Mouse (Mus musculus) stomach, embryonic 14.5 days (tissue): ENCODE data around the gene Irf4. TPM values are rescaled to one million over a fixed set of nuclear protein-coding genes. Genes with fewer than 3 reads are reported as not detected.

Source experiments
- ATAC-seq: fragments of 200-750 bp; cut with Nextera tagmentation; 2 replicates; pipeline ENCODE4 v1.8.0; 2017; ENCODE audit warnings: low read depth, moderate TSS enrichment; ENCODE audit not compliant: insufficient number of reproducible peaks, insufficient read depth, low FRiP score
- H3K27ac ChIP-seq: fragments of 300-500 bp; sonication (generic); 2 replicates; pipeline ENCODE4 v1.5.1; 2014; ENCODE audit warnings: mild to moderate bottlenecking, low read length, moderate library complexity, mixed read lengths
- H3K27me3 ChIP-seq: fragments of 300-500 bp; sonication (generic); 2 replicates; pipeline ENCODE4 v1.6.1; 2014; ENCODE audit warnings: low read length, control low read depth, mixed read lengths; ENCODE audit not compliant: control insufficient read depth, insufficient read depth
- H3K36me3 ChIP-seq: fragments of 300-500 bp; sonication (generic); 2 replicates; pipeline ENCODE4 v1.6.1; 2014; ENCODE audit warnings: mild to moderate bottlenecking, control low read depth, low read length, moderate library complexity, mixed read lengths; ENCODE audit not compliant: control insufficient read depth, insufficient read depth
- H3K4me1 ChIP-seq: fragments of 300-500 bp; sonication (generic); 2 replicates; pipeline ENCODE4 v1.6.1; 2014; ENCODE audit warnings: low read length, control low read depth, mixed read lengths; ENCODE audit not compliant: control insufficient read depth, insufficient read depth
- H3K4me2 ChIP-seq: fragments of 300-500 bp; sonication (generic); replicated peaks from 2 replicates; pipeline ENCODE4 v1.6.1; 2014; ENCODE audit warnings: low read depth, low read length, control low read depth
- H3K4me3 ChIP-seq: fragments of 300-500 bp; sonication (generic); 2 replicates; pipeline ENCODE4 v1.5.1; 2014; ENCODE audit warnings: low read depth, low read length, control low read depth
- H3K9ac ChIP-seq: fragments of 300-500 bp; sonication (generic); replicated peaks from 2 replicates; pipeline ENCODE4 v1.6.1; 2014; ENCODE audit warnings: low read depth, mild to moderate bottlenecking, control low read depth, low read length, moderate library complexity, mixed read lengths
- H3K9me3 ChIP-seq: fragments of 300-500 bp; sonication (generic); 2 replicates; pipeline ENCODE4 v1.6.1; 2016; ENCODE audit warnings: low read depth, low read length, control low read depth; ENCODE audit not compliant: control insufficient read depth
- WGBS: fragments of 180-500 bp; shearing (Covaris S2); extraction: QIAGEN DNeasy Blood & Tissue Kit; methylation state at CpG from one replicate; pipeline ENCODE4 v1.1.7; 2014; 5-methylcytosine and 5-hydroxymethylcytosine counted together
- polyA plus RNA-seq: library from polyadenylated mRNA; unstranded; fragments of >200 nt; fragmentation: Nextera tagmentation; extraction: Ambion mirVana; gene quantifications from 2 replicates; pipeline ENCODE4 v1.2.1, GENCODE M21; 2014

Gene Irf4
- polyA plus RNA-seq, 1 experiment from 2014 or later: 0.10 TPM

- H3K9ac ChIP-seq: no peak overlapping the region
- no peak overlapping the region for H3K4me3 ChIP-seq
- H3K27me3 ChIP-seq: peaks cover 17% of the 10 kb centered on the region
- no peaks in the 10 kb centered on the region for H3K9me3 ChIP-seq
- H3K36me3 ChIP-seq: no peaks in the 10 kb centered on the region
- H3K27ac ChIP-seq: no peak overlapping the region
- no peak overlapping the region for H3K4me2 ChIP-seq
- H3K4me1 ChIP-seq: peaks cover under 1% of the 10 kb centered on the region; the same call in 1 of the 2 replicates
- 70% methylated on average over 7 of the region's 7 CpGs for WGBS
- ATAC-seq: no peak
Measured at GRCm38 (mm10) chr13:30745121-30745520, 3.9 kb upstream of the Irf4 start.

- H3K4me1 ChIP-seq: peaks cover 3% of the 10 kb centered on the region; the same call in 1 of the 2 replicates
- 80% methylated on average over 5 of the region's 5 CpGs for WGBS
- H3K27me3 ChIP-seq: peaks cover 27% of the 10 kb centered on the region
- H3K9ac ChIP-seq: no peak overlapping the region
- H3K4me3 ChIP-seq: no peak overlapping the region
- no peak for ATAC-seq
- H3K36me3 ChIP-seq: no peaks in the 10 kb centered on the region
- no peak overlapping the region for H3K4me2 ChIP-seq
- H3K27ac ChIP-seq: no peak overlapping the region
- no peaks in the 10 kb centered on the region for H3K9me3 ChIP-seq
Measured at GRCm38 (mm10) chr13:30747068-30747467, 2.0 kb upstream of the Irf4 start.

DNA sequence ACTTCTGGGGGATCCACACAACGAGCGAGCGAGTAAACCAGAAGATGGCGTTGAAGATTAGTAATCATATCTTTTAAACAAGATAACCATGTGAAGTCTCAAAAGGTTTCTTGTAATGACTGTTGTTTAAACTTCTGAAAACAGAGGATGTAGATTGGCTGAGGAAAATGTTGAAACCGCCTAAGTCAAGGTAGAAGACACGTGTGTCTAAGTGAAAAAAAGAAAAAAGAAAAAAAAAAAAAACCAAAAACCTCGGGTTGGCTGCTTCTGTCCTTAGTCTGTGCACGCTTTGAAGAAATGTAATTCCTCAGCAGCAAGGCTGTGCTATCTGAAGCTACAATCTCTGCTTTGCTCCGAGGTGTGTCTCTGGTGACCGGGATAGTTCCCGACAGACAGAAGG, 1.5 kb upstream of the Irf4 start:
- Histone ChIP-seq H3K27ac (no peak overlapping the region), H3K4me2 (no peak overlapping the region), H3K4me3 (no peak overlapping the region), H3K4me1 (peaks cover 3% of the 10 kb centered on the region; the same call in 1 of the 2 replicates), H3K36me3 (no peaks in the 10 kb centered on the region), H3K9me3 (no peaks in the 10 kb centered on the region), H3K9ac (no peak overlapping the region), H3K27me3 (peaks cover 27% of the 10 kb centered on the region)
- 63% methylated on average over 11 of the region's 11 CpGs for WGBS
- ATAC-seq: no peak

DNA sequence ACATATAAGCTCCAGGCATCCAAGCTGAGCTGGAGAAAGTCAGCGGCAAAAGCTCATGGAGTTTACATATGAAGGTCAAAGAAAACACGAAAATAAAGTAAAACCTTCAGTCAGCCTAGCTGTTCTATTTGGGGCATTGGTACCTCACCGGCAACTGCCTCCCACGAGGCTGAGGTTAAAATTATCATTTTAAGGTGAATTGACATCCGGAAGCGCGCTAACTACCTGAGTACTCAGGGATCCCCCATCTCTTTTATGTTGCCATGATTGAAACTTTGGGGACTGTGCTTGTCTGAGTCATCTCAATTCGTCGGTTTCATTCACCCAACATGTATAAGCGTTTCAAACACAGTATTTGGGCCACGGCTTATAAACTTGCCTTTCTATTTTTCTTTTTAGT, 705 bp upstream of the Irf4 start:
- peaks cover 30% of the 10 kb centered on the region for H3K27me3 ChIP-seq
- H3K36me3 ChIP-seq: no peaks in the 10 kb centered on the region
- 52% methylated on average over 11 of the region's 11 CpGs for WGBS
- H3K4me1 ChIP-seq: peaks cover 3% of the 10 kb centered on the region; the same call in 1 of the 2 replicates
- H3K4me3 ChIP-seq: no peak overlapping the region
- ATAC-seq: no peak
- no peak overlapping the region for H3K9ac ChIP-seq
- H3K27ac ChIP-seq: no peak overlapping the region
- H3K4me2 ChIP-seq: no peak overlapping the region
- H3K9me3 ChIP-seq: no peaks in the 10 kb centered on the region

GRCm38 (mm10) chr13:30749557-30750141, 623 bp downstream of the Irf4 start:
- H3K4me3 ChIP-seq: peak overlapping the region; percentile 34
- H3K27me3 ChIP-seq: peaks cover 30% of the 10 kb centered on the region
- H3K9ac ChIP-seq: no peak overlapping the region
- no peak overlapping the region for H3K27ac ChIP-seq
- peak overlapping the region; percentile 54 for H3K4me2 ChIP-seq
- no peak for ATAC-seq
- H3K36me3 ChIP-seq: no peaks in the 10 kb centered on the region
- WGBS: 5% methylated on average over 11 of the region's 11 CpGs
- no peaks in the 10 kb centered on the region for H3K9me3 ChIP-seq
- H3K4me1 ChIP-seq: peaks cover 3% of the 10 kb centered on the region; the same call in 1 of the 2 replicates

DNA sequence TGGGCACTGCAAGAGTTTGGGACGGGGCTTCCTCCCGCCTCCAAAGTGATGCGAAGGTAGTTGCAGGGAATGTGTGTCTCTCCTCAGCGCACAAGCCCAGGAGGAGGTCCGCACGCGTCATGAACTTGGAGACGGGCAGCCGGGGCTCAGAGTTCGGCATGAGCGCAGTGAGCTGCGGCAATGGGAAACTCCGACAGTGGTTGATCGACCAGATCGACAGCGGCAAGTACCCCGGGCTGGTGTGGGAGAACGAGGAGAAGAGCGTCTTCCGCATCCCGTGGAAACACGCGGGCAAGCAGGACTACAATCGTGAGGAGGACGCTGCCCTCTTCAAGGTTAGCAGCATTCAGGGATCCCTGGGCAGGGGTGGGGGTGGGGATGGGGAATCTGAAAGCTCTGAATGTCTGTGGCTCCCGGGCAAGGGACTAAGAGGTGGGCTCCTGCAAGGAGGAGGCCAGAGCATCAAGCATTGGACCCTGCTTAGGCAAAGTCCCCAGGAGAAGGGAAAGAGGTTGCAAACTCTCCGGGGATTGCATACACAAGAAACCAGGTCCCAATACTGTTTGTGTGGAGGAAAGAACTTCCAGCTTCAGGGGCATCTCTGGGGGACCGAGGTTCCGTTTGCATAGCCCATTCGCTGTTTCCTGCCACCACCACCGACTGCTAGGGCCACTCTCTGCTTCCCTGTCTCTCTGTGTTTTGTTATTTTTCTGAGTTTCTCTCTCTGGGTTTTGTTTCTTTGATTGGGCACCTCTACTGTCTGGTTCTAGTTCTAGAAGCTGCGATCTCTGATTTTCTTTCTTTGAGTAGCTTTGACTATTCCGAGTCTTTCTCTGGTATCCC, 1.7 kb downstream of the Irf4 start:
- Histone ChIP-seq H3K4me3 (peak overlapping the region; percentile 25), H3K27me3 (peaks cover 30% of the 10 kb centered on the region), H3K4me1 (peaks cover 3% of the 10 kb centered on the region; the same call in 1 of the 2 replicates), H3K36me3 (no peaks in the 10 kb centered on the region), H3K27ac (no peak overlapping the region), H3K9me3 (no peaks in the 10 kb centered on the region), H3K9ac (0 out of 2 replicates have a peak overlapping the region, but pooled peaks have one; percentile 10), H3K4me2 (peak overlapping the region; percentile 45)
- WGBS: 3% methylated on average over 33 of the region's 33 CpGs
- ATAC-seq: no peak

GRCm38 (mm10) chr13:30751304-30751580, 2.2 kb downstream of the Irf4 start:
- no peak overlapping the region for H3K4me3 ChIP-seq
- H3K36me3 ChIP-seq: no peaks in the 10 kb centered on the region
- H3K9me3 ChIP-seq: no peaks in the 10 kb centered on the region
- H3K4me2 ChIP-seq: no peak overlapping the region
- peaks cover 3% of the 10 kb centered on the region; the same call in 1 of the 2 replicates for H3K4me1 ChIP-seq
- no peak overlapping the region for H3K9ac ChIP-seq
- ATAC-seq: no peak
- H3K27ac ChIP-seq: no peak overlapping the region
- 50% methylated on average over 6 of the region's 6 CpGs for WGBS
- H3K27me3 ChIP-seq: peaks cover 30% of the 10 kb centered on the region

DNA sequence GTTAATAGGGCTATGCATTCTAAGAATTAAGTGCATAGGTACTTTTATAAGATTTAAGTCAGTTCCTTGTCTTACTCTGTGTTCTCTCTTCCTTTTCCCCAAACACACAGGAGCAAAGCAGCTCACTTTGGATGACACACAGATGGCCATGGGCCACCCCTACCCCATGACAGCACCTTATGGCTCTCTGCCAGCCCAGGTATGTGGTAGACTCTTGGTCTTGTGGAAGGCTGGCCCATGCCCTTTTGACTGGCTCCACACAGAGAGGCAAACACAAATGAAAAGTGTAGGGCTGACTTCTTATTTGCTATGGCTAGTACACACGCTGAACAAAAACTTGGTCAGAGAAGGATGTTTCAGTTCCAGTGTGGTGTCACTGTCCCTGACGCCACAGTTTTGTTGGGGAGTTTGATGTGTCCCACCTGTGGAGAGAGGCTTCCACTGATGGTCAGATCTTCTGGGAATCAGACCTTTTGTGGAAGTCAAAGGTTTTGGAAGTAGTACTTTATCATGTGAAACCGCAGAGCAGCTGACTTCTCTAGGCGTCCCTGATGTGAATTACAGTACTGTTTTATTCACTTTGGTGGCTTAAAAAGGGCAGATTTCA, 3.7 kb downstream of the Irf4 start:
- Histone ChIP-seq H3K36me3 (no peaks in the 10 kb centered on the region), H3K27ac (no peak overlapping the region), H3K4me3 (no peak overlapping the region), H3K27me3 (peaks cover 26% of the 10 kb centered on the region), H3K4me1 (peaks cover 3% of the 10 kb centered on the region; the same call in 1 of the 2 replicates), H3K4me2 (no peak overlapping the region), H3K9ac (no peak overlapping the region), H3K9me3 (no peaks in the 10 kb centered on the region)
- WGBS: 66% methylated on average over 4 of the region's 4 CpGs
- ATAC-seq: no peak
